10 mouse cellular contexts compared by ENCODE assay signal in genomic region chr11:62914532-62914931, GRCm38 (mm10). TPM values are rescaled to one million over a fixed set of nuclear protein-coding genes. Genes with fewer than 3 reads are reported as not detected.
DNase-seq lines count a peak whose midpoint lies in the region; ATAC-seq lines count a peak whose summit lies in the region.
"Had no signal": no experiment of that assay in that cellular context is flagged by ENCODE, and none has a peak within 500 bp of the region (broad histone marks: within the 10 kb centered on the region; RNA-seq: fewer than 3 reads in every experiment).

No protein-coding gene starts in this region.

- no peaks in the 10 kb centered on the region; the same call in 1 of the 2 replicates for H3K9me3 ChIP-seq in hindbrain, embryonic 14.5 days (ENCODE audit: control insufficient read depth, low read length)
- H3K9me3 ChIP-seq: heart, embryonic 12.5 days had no signal

- no peaks in the 10 kb centered on the region; the same call in 1 of the 2 replicates for H3K4me1 ChIP-seq in hindbrain, embryonic 14.5 days (replicated peaks; ENCODE audit: control insufficient read depth, insufficient read depth, low read length)

- H3K4me3 ChIP-seq in hindbrain, embryonic 14.5 days (replicated peaks; ENCODE audit: low read length) = no peak overlapping the region
- H3K4me3 ChIP-seq: heart, embryonic 12.5 days; neural tube, embryonic 13.5 days had no signal

- no peak overlapping the region for H3K9ac ChIP-seq in hindbrain, embryonic 14.5 days
- H3K9ac ChIP-seq: heart, embryonic 12.5 days; neural tube, embryonic 13.5 days had no signal

- no peak overlapping the region for H3K27ac ChIP-seq in hindbrain, embryonic 14.5 days
- H3K27ac ChIP-seq: neural tube, embryonic 13.5 days had no signal

- no peaks in the 10 kb centered on the region for H3K27me3 ChIP-seq in hindbrain, embryonic 14.5 days (ENCODE audit: control insufficient read depth, insufficient read depth, low read length)
- H3K27me3 ChIP-seq: heart, embryonic 12.5 days; neural tube, embryonic 13.5 days had no signal

- H3K4me2 ChIP-seq in hindbrain, embryonic 14.5 days (replicated peaks) = no peak overlapping the region
- H3K4me2 ChIP-seq: heart, embryonic 12.5 days; neural tube, embryonic 13.5 days had no signal

- intact Hi-C loops in gastrocnemius, postnatal 14 days (cut with DNase I; ENCODE audit: low total_unique reads) = no loop called here

- ATAC-seq in hindbrain, embryonic 14.5 days (ENCODE audit: low FRiP score) = no peak

- DNase-seq in gastrocnemius, postnatal 14 days = peak; percentile 26
- DNase-seq in gastrocnemius, postnatal 10 days = no peak
- peak; percentile 69 for DNase-seq in testis, postnatal 10 days (ENCODE audit: low spot score)
- DNase-seq in testis, postnatal 14 days (ENCODE audit: low spot score) = no peak
- DNase-seq in embryo, embryonic 11 days = peak; percentile 37
- DNase-seq in thymus, postnatal 4 days = peak; percentile 69
- no peak for DNase-seq in hindbrain, embryonic 14.5 days (ENCODE audit: low spot score)
- no peak for DNase-seq in spleen, postnatal 14 days (ENCODE audit: low spot score in 2 of 2)

- no peaks in the 10 kb centered on the region for H3K36me3 ChIP-seq in hindbrain, embryonic 14.5 days (replicated peaks; ENCODE audit: control insufficient read depth, insufficient read depth)
- H3K36me3 ChIP-seq: heart, embryonic 12.5 days; neural tube, embryonic 13.5 days had no signal

- WGBS in hindbrain, embryonic 14.5 days = 68% methylated on average over 6 of the region's 6 CpGs

RNA-seq across cellular contexts. Expression of gene Tvp23b, which starts 35.3 kb away (rescaled TPM):
- 1 to 10 TPM; 8.9 to 9.8 TPM for total RNA-seq in gastrocnemius, postnatal 14 days (2021)
- total RNA-seq in gastrocnemius, postnatal 10 days (2021) = 10 to 100 TPM; 11.3 to 15.2 TPM
- polyA plus RNA-seq in hindbrain, embryonic 14.5 days (2014; fragmentation: Nextera tagmentation; extraction: Ambion mirVana) = 52.8 and 58.9 TPM in 2 replicates

RNA-seq across cellular contexts. Expression of gene Cdrt4, which starts 36.5 kb away (rescaled TPM):
- not detected for total RNA-seq in gastrocnemius, postnatal 14 days (2021)
- under 1 TPM in 1 of 2 experiments, not detected in 1; 0.59 TPM for total RNA-seq in gastrocnemius, postnatal 10 days (2021)
- not detected in 2 replicates for polyA plus RNA-seq in hindbrain, embryonic 14.5 days (2014; fragmentation: Nextera tagmentation; extraction: Ambion mirVana)
- polyA plus RNA-seq: heart, embryonic 12.5 days; neural tube, embryonic 13.5 days had no signal

Comparison
In these comparisons a context has a peak if more than half of its experiments do, and no peak if none do; other contexts are left out.
1. DNase-seq: peak in gastrocnemius, postnatal 14 days (single experiment), testis, postnatal 10 days (single experiment), embryo, embryonic 11 days (single experiment) and thymus, postnatal 4 days (single experiment); none in gastrocnemius, postnatal 10 days (single experiment), testis, postnatal 14 days (single experiment), hindbrain, embryonic 14.5 days (single experiment) and spleen, postnatal 14 days (0 of 2).